Mouse (Mus musculus): ENCODE measurements around the gene Pcnx. TPM values are rescaled to one million over a fixed set of nuclear protein-coding genes. Genes with fewer than 3 reads are reported as not detected.

The Pcnx gene
- total RNA-seq, 2 experiments from 2014 or later = 13.1 to 33.1 TPM

- no peak for ATAC-seq (ENCODE audit: poor library complexity, severe bottlenecking)
Measured at GRCm38 (mm10) chr12:81894311-81894710, 34.5 kb downstream of the Pcnx start.

DNA sequence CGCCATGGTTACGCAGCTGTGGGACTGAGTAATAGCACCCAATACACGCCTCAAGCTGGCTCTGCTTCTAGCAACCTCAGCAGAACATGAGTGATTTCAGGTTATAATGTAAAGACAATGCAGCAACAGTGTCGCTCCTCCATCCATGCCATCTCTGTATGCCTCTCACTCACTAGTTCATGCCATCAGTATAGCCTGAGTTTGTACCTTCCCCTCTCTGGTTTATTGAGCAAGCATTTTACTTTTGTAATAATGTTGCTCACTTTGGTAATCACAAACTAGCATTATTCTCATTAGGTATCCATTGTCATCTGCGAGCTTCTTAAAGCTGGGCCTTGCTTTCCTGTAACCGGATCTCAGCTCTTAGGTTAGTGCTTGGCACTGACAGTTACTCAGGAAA is 36.2 kb downstream of the Pcnx start:
- peak; percentile 52 for ATAC-seq (ENCODE audit: poor library complexity, severe bottlenecking)

GRCm38 (mm10) chr12:81904456-81904855 is 44.6 kb downstream of the Pcnx start:
- no peak for ATAC-seq (ENCODE audit: poor library complexity, severe bottlenecking)

GRCm38 (mm10) chr12:81905865-81906264 is 46.0 kb downstream of the Pcnx start:
- ATAC-seq (ENCODE audit: poor library complexity, severe bottlenecking) = no peak

GRCm38 (mm10) chr12:81907741-81908357 is 48.0 kb downstream of the Pcnx start:
- peak; percentile 28; the same call in 1 of the 2 replicates for ATAC-seq (ENCODE audit: poor library complexity, severe bottlenecking)

- ATAC-seq (ENCODE audit: poor library complexity, severe bottlenecking) = peak; percentile 92
Measured at GRCm38 (mm10) chr12:81910439-81910838, 50.6 kb downstream of the Pcnx start.

DNA sequence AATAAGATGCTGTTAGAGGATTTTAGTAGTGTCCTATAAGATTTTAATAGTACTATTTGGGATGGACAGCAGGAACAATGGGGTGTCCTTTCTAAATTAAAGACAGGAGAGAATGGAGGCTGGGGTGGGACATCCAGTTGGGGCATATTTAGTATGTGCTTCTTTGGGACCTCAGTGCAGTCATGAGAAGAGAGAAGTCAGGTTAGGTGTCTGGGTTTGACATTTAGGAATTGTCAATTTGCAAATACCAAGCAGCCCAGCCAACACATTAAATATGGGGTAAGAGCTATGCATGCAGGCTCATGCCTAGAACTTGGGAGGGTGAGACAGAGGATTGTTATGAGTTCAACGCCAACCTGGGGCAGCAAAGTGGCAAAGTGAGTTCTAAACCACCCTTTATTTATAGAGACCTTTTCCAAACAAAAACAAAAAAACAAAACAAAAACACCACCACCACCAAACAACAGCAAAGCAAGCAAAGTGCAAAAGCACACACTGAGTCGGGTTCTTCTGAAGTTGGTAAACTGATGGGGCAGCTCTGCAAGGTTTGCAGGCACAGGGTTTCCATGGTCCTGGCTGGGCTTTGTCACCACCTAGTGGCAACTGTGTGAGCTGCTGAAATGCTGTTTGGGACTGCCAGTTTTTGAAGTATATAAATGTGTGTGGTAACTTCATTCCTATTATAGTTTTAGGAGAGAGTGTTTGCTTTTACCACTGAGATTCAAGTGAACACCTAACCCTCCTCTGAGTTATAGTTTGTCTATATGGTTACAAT is 55.5 kb downstream of the Pcnx start:
- peak; percentile 98 for ATAC-seq (ENCODE audit: poor library complexity, severe bottlenecking)

DNA sequence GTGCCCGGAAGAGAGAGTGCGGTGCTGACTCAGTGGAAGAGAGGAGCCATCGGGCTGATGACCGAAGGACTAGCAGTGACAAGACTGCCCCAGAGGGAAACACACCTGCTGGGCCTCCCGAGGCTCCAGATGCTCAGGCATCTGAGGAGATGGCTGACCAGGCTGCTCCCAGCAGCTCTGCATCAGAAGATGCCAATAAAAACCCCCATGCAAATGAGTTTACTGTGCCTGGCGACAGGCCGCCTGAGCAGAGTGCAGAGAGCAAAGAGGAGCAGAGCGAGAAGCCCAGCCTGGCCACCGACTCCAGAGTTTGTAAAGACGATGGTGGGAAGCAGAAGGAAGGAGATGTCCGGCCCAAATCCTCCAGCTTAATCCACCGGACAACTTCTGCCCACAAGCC is 58.5 kb downstream of the Pcnx start:
- ATAC-seq (ENCODE audit: poor library complexity, severe bottlenecking) = no peak

- ATAC-seq (ENCODE audit: poor library complexity, severe bottlenecking) = no peak
Measured at GRCm38 (mm10) chr12:81918886-81919285, 59.1 kb downstream of the Pcnx start.

GRCm38 (mm10) chr12:81920027-81920426 is 60.2 kb downstream of the Pcnx start:
- no peak for ATAC-seq (ENCODE audit: poor library complexity, severe bottlenecking)

DNA sequence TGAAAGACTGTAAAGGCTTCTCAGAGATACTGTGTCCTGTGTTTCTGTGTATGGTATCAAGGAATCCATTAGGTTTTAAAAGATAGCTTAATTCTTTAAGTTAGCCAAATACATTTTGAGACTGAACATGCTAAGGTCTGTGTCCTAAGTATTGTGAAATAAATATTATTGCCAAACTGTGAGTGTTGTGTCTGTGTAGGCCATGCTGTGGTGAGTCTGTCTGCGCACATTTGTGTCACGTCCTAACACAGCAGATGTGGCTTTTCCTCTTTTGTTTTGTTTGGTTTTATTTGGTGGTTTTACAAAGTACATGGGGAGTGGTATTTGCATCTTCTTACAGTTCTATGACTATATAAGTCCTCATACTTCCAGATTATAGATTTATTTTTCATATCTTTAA is 60.8 kb downstream of the Pcnx start:
- ATAC-seq (ENCODE audit: poor library complexity, severe bottlenecking) = peak; percentile 45; the same call in 1 of the 2 replicates

- ATAC-seq (ENCODE audit: poor library complexity, severe bottlenecking) = peak; percentile 74
Measured at GRCm38 (mm10) chr12:81921785-81922184, 62.0 kb downstream of the Pcnx start.

DNA sequence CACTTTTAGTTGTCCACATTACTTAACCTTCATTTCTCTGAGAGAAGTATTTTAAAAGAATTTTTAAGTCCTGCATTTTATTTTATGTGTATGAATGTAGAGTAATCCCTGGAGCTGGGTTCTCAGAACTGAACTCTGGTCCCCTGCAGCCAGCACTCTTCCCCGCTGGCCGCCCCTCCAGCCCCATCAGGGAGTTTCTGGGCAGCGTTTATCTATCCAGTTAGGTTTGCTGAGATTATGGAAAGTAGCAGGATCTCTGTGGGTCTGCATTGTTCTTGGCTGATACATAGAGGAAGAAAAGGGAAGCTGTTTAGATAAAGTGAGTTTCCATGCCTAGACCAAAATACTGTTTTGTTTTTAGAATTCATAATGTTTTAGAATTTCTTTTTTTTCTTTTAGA is 63.0 kb downstream of the Pcnx start:
- no peak for ATAC-seq (ENCODE audit: poor library complexity, severe bottlenecking)

DNA sequence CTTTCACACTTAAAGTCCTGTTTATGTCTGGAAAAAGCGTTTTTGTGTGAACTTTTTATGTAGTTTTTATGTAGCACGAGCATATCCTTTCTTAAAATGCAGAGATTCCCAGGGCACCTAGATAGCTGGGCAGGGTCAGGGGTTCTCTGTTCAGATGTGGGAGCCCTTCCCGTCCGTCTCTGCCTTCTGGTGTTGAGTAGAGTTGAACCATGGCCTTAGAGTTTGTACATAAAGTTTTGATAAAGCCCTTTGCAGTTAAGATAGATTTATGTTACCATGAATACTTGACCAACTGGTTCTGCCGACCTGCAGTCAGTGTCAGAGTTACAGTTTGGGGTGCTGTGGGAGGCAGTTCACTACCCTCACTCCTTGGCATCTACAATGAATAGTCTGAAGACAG is 67.3 kb downstream of the Pcnx start:
- no peak; the same call in 1 of the 2 replicates for ATAC-seq (ENCODE audit: poor library complexity, severe bottlenecking)

DNA sequence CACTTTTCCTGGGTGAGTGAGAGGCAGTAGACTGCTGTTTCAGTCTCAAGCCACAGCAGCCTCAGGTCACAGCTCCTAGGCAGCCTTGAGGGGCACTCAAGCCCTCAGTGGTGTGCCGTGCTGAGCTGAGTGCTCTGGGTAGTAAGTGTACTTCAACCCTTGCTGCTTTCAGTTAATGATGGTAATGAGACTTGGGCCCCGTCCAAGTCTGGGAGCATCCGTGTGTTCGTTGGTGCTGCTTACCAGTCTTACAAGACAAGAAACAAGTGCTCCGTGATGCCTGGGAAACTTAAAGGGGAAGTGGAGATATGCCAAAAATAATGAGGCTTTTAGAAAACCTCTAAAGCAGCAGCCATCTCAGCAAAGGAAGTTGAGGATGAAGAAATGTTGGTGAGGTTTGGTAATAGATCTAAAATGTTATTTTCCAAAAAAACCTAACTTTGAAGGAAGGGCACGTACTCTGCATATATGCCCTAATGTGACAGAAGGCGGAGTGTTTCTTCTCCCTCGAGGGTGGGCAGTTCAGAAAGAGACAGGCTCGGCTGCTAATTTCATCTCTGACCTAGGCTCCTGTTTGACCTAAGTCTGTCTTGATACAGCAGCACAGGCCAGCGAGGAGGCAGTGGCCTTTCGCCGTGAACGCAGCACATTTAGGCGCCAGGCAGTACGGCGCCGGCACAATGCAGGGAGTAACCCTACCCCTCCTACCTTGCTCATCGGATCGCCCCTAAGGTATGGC is 68.0 kb downstream of the Pcnx start:
- ATAC-seq (ENCODE audit: poor library complexity, severe bottlenecking) = peak; percentile 92

- no peak for ATAC-seq (ENCODE audit: poor library complexity, severe bottlenecking)
Measured at GRCm38 (mm10) chr12:81928382-81928770, 68.6 kb downstream of the Pcnx start.

DNA sequence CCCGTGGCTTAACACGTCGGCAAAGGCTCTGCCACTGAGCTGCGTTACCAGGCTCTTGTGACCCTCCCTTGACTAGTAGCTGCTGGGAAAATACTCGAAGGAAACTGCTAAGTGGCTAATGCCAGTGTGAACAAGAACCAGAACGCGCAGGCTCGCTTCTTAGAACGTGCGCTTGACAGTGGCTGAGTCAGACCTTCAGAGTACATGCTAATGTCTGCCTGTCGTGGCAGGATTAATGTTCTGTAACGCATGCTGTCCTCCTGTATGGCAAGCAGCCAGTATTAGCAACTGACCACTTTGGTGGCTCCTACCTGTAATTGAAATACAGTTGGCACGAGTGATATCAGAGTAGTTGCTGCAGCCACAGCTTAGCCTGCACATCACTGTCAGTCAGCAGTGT is 72.2 kb downstream of the Pcnx start:
- no peak for ATAC-seq (ENCODE audit: poor library complexity, severe bottlenecking)

DNA sequence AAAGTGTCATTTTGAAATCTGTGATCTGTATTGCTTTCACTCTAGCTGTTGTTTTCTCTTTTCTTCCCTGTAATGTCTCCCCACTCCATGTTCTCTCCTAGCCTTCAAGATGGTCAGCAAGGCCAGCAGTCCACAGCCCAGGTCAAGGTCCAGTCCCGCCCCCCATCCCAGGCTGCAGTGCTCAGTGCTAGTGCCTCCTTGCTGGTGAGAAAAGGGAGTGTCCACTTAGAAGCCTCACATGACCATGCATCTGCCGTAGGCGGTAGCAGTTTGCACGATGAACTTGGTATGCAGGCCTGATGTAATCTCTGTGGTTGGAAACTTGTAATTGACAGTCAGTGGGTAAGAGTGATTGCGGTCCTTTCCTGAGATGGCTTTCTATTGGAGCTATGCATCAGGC is 73.6 kb downstream of the Pcnx start:
- peak; percentile 93 for ATAC-seq (ENCODE audit: poor library complexity, severe bottlenecking)

DNA sequence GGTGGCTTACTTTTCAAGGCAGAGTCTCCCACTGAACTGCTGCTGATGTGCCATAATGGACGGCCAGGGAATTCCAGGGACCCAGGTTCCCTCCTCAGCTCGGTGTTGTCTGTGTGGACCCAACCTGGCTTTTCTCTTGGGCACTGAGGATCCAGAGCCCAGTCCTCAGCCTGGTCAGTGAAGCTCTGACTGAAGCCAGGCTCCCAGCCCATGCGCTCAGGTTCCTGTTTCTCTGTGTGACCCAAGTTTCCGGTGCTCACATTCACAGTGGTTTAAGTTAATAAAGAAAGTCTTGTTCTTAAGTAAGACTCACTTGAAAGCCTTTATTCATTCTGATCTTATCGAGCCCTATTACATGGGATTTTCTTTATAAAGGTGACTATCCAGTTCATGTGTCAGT is 74.7 kb downstream of the Pcnx start:
- ATAC-seq (ENCODE audit: poor library complexity, severe bottlenecking) = peak; percentile 77

- no peak for ATAC-seq (ENCODE audit: poor library complexity, severe bottlenecking)
Measured at GRCm38 (mm10) chr12:81936066-81936465, 76.2 kb downstream of the Pcnx start.

DNA sequence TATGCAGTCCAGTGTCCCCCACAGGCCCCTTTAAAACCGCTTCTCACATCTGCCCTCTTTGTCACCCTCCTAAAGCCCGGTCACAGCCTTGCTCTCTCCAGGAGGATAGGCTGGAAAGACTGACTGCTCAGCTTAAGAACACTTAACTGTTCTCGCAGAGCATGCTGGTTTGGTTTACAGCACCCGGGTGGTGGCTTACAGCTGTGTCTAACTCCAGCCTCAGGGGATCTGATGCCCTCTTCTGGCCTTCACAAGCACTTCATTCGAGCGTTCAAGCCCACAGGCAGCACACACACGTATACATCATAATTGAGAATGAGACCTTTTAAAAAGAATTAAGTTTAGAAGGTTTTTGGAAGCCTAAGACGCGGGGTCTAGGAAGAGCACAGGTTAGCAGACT is 81.4 kb downstream of the Pcnx start:
- ATAC-seq (ENCODE audit: poor library complexity, severe bottlenecking) = no peak
